Mouse (Mus musculus) limb, embryonic 14.5 days (tissue): Measurements from ENCODE around the gene Zbtb9. TPM values are rescaled to one million over a fixed set of nuclear protein-coding genes. Genes with fewer than 3 reads are reported as not detected.
A peak's percentile ranks its signal among the peaks of the same experiment; 100 is the strongest.

Source experiments
- ATAC-seq: fragments of 200-750 bp; cut with Nextera tagmentation; 2 replicates; pipeline ENCODE4 v1.8.0; 2017; ENCODE audit warnings: low read depth, moderate number of reproducible peaks, moderate TSS enrichment; ENCODE audit not compliant: low FRiP score
- DNase-seq: peaks from one replicate; pipeline ENCODE4 v3.0.0-alpha.2; 2015; ENCODE audit warnings: low spot score
- H3K27ac ChIP-seq: fragments of 300-500 bp; sonication (generic); replicated peaks from 2 replicates; pipeline ENCODE4 v1.5.1; 2014; ENCODE audit warnings: low read depth, mild to moderate bottlenecking, low read length, moderate library complexity, mixed read lengths
- H3K27me3 ChIP-seq: fragments of 300-500 bp; sonication (generic); 2 replicates; pipeline ENCODE4 v1.6.1; 2014; ENCODE audit warnings: low read length, mixed read lengths; ENCODE audit not compliant: control insufficient read depth, insufficient read depth
- H3K36me3 ChIP-seq: fragments of 300-500 bp; sonication (generic); 2 replicates; pipeline ENCODE4 v1.6.1; 2014; ENCODE audit warnings: mild to moderate bottlenecking, low read length, moderate library complexity, mixed read lengths; ENCODE audit not compliant: control insufficient read depth, insufficient read depth
- H3K4me1 ChIP-seq: fragments of 300-500 bp; sonication (generic); 2 replicates; pipeline ENCODE4 v1.6.1; 2014; ENCODE audit warnings: antibody characterized with exemption, low read length, mixed read lengths; ENCODE audit not compliant: control insufficient read depth, insufficient read depth
- H3K4me2 ChIP-seq: fragments of 300-500 bp; sonication (generic); replicated peaks from 2 replicates; pipeline ENCODE4 v1.6.1; 2014; ENCODE audit warnings: low read depth, mild to moderate bottlenecking, low read length, moderate library complexity; ENCODE audit not compliant: severe bottlenecking
- H3K4me3 ChIP-seq: fragments of 300-500 bp; sonication (generic); replicated peaks from 2 replicates; pipeline ENCODE4 v1.5.1; 2014; ENCODE audit warnings: low read length
- H3K9ac ChIP-seq: fragments of 300-500 bp; sonication (generic); 2 replicates; pipeline ENCODE4 v1.6.1; 2014; ENCODE audit warnings: mild to moderate bottlenecking, low read depth, low read length, moderate library complexity; ENCODE audit not compliant: severe bottlenecking
- H3K9me3 ChIP-seq: fragments of 300-500 bp; sonication (generic); 2 replicates; pipeline ENCODE4 v1.6.1; 2016; ENCODE audit warnings: low read length; ENCODE audit not compliant: control insufficient read depth
- POLR2A ChIP-seq: fragments of 200-500 bp; IDR thresholded peaks from 2 replicates; pipeline ENCODE4 v1.8.0; 2012; ENCODE audit warnings: inconsistent platforms, mild to moderate bottlenecking, moderate library complexity, borderline replicate concordance; ENCODE audit not compliant: insufficient read depth, insufficient read length; ENCODE audit errors: extremely low read depth
- WGBS: fragments of 180-500 bp; shearing (Covaris S2); extraction: QIAGEN DNeasy Blood & Tissue Kit; methylation state at CpG from one replicate; pipeline ENCODE4 v1.1.7; 2014; 5-methylcytosine and 5-hydroxymethylcytosine counted together
- polyA plus RNA-seq, 2 experiments: library from polyadenylated mRNA; depleted of rRNA in 1 of 2; stranded (reverse) in 1 of 2; unstranded in 1 of 2; fragments of >200 nt; fragmentation: Nextera tagmentation in 1 of 2; extraction: Ambion mirVana in 1 of 2; gene quantifications; 2 replicates each; pipeline versions ENCODE4 v1.2.1 to v1.2.3; 2012 to 2014

Gene Zbtb9
- polyA plus RNA-seq, 2 experiments: 10.0 to 14.8 TPM

- Histone ChIP-seq H3K9me3 (no peaks in the 10 kb centered on the region), H3K27ac (peak overlapping the region; percentile 76; the same call in 1 of the 2 replicates), H3K27me3 (no peaks in the 10 kb centered on the region), H3K4me1 (peaks cover 39% of the 10 kb centered on the region), H3K4me2 (peak overlapping the region; percentile 76), H3K4me3 (peak overlapping the region; percentile 63), H3K9ac (peak overlapping the region; percentile 49), H3K36me3 (peaks cover 32% of the 10 kb centered on the region)
- no peak for TF ChIP-seq POLR2A
- 55% methylated on average over 16 of the region's 16 CpGs for WGBS
- DNase-seq (no peak), ATAC-seq (no peak)
Observed at GRCm38 (mm10) chr17:26937883-26938695, 34.9 kb upstream of the Zbtb9 start.

GRCm38 (mm10) chr17:26938731-26939130, 34.2 kb upstream of the Zbtb9 start:
- Histone ChIP-seq H3K4me2 (peak overlapping the region; percentile 76), H3K4me1 (peaks cover 35% of the 10 kb centered on the region), H3K27ac (peak overlapping the region; percentile 76), H3K36me3 (peaks cover 32% of the 10 kb centered on the region), H3K9ac (peak overlapping the region; percentile 49), H3K27me3 (no peaks in the 10 kb centered on the region), H3K4me3 (peak overlapping the region; percentile 63), H3K9me3 (no peaks in the 10 kb centered on the region)
- under 1% methylated on average over 22 of the region's 22 CpGs for WGBS
- TF ChIP-seq POLR2A: no peak
- ATAC-seq (no peak), DNase-seq (no peak)

GRCm38 (mm10) chr17:26939178-26939972, 33.6 kb upstream of the Zbtb9 start, which contains the start of gene Cuta:
Gene Cuta (minus strand): TSS chr17:26939569.
- Histone ChIP-seq H3K36me3 (peaks cover 32% of the 10 kb centered on the region), H3K9ac (peak within 1 kb of the TSS; percentile 58), H3K9me3 (no peaks in the 10 kb centered on the region), H3K4me1 (peaks cover 31% of the 10 kb centered on the region), H3K4me2 (peak within 1 kb of the TSS; percentile 76), H3K4me3 (peak within 1 kb of the TSS; percentile 63), H3K27ac (peak within 1 kb of the TSS; percentile 93), H3K27me3 (no peaks in the 10 kb centered on the region)
- DNase-seq (peak; percentile 99), ATAC-seq (peak; percentile 97)
- TF ChIP-seq POLR2A: peak; percentile 71; the same call in 1 of the 2 replicates
- WGBS: under 1% methylated on average over 68 of the region's 70 CpGs

- H3K9ac ChIP-seq: peak overlapping the region; percentile 58
- 0 out of 2 replicates have a peak, but pooled peaks have one; percentile 2 for TF ChIP-seq POLR2A
- H3K36me3 ChIP-seq: peaks cover 26% of the 10 kb centered on the region
- peak overlapping the region; percentile 76 for H3K4me2 ChIP-seq
- peaks cover 31% of the 10 kb centered on the region for H3K4me1 ChIP-seq
- DNase-seq (no peak), ATAC-seq (no peak)
- WGBS: 3% methylated on average over 3 of the region's 3 CpGs
- peak overlapping the region; percentile 93 for H3K27ac ChIP-seq
- peak overlapping the region; percentile 63 for H3K4me3 ChIP-seq
- H3K27me3 ChIP-seq: no peaks in the 10 kb centered on the region
- no peaks in the 10 kb centered on the region for H3K9me3 ChIP-seq
Observed at GRCm38 (mm10) chr17:26939973-26940300, 33.0 kb upstream of the Zbtb9 start.
